Mouse (Mus musculus): Measurements from ENCODE around the gene Lin7b.

DNA sequence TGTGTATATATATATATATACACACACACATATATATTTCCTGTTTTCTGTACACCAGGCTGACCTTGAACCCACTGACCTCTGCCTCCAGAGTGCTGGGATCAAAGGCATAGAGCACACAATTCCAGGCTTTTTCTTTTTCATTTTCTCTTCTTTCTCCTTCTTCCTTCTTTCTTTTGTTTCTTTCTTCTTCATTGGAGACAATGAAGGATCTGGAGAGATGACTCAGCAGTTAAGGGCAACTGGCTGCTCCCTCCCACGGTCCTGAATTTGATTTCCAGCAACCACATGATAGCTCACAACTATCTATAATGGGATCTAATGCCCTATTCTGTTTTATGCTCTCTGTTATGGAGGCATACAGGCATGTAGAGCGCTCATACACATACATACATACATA, 26.4 kb upstream of the Lin7b start:
- TF ChIP-seq CTCF (IDR thresholded peaks at IDR 0.05; ENCODE audit: control insufficient read depth, insufficient read depth, low read length) = no peak
- TF ChIP-seq POLR2A (IDR thresholded peaks at IDR 0.05; ENCODE audit: borderline replicate concordance, control insufficient read depth, low read depth, low read length) = no peak

Data from bone marrow, adult 2 months (tissue).